Mouse (Mus musculus): ENCODE results near the gene Rnf185.
A peak's percentile ranks its signal among the peaks of the same experiment; 100 is the strongest.

Rnf185 gene

GRCm38 (mm10) chr11:3396562-3396961, 55.6 kb downstream of the Rnf185 start:
- DNase-seq (ENCODE audit: low spot score in 2 of 2), result peak; percentile 28 to 40

GRCm38 (mm10) chr11:3396091-3396490, 56.1 kb downstream of the Rnf185 start:
- DNase-seq (ENCODE audit: low spot score in 2 of 2), result no peak

DNA sequence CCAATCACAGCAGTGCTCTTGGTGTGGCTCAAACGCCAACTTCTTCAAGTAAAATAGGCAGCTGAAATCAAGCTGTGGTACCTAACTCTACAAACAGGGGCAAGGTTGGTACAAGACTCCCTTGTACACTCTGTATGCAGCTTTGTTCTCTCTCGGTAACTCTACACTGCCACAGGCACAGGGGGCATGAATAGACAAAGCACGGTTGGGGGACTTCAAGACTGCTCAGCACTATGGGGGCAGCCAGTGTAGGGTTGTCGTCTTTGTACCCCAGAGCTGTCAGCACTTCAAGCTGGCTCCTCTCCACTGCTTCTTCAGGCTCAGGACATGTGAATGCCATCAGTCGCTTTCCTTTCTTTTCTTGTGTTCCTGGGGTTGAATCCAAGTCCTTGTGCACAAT, 57.6 kb downstream of the Rnf185 start:
- no peak for DNase-seq (ENCODE audit: low spot score in 2 of 2)

DNA sequence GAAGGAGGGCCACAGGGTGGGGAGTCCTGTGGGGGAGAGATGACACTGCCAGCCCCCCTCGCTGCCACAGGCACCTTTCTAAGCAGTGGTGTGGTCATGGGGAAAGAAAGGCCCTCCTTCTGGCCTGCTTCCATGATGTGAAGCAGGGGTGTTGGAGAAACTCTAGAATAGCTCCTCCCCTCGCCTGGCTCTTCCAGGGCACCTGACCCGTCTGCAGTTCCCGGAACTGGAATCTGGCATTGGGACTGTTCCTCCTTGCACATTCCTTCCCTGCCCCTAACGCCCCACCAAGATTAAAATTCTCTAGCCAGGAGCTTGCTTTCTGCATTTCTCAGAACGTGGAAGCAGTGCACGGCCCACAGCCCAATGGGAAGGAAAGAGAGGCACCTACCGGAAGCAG, 59.6 kb downstream of the Rnf185 start:
- DNase-seq (ENCODE audit: low spot score in 2 of 2), result no peak

GRCm38 (mm10) chr11:3390789-3391188, 61.4 kb downstream of the Rnf185 start:
- DNase-seq (ENCODE audit: low spot score in 2 of 2), result no peak

DNA sequence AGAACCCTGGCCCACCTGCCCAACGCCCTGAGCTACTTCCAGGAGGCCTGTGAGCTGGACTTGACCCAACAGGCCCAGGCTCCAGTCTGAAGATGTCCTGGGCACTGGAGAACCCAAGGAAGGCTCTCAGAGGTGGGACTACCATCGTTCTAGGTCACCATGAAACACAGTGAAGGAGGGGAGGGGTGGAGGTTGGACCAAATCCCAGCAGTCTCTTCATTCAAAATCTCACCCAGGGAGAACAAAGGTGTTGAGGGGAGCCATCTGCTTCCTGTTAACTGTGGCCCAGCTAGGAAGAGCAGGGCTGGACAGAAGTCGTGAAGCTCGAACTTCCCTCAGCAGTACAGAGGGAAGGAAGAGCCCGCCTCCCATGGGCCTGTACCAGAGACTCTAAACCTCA, 62.2 kb downstream of the Rnf185 start:
- no peak for DNase-seq (ENCODE audit: low spot score in 2 of 2)

DNA sequence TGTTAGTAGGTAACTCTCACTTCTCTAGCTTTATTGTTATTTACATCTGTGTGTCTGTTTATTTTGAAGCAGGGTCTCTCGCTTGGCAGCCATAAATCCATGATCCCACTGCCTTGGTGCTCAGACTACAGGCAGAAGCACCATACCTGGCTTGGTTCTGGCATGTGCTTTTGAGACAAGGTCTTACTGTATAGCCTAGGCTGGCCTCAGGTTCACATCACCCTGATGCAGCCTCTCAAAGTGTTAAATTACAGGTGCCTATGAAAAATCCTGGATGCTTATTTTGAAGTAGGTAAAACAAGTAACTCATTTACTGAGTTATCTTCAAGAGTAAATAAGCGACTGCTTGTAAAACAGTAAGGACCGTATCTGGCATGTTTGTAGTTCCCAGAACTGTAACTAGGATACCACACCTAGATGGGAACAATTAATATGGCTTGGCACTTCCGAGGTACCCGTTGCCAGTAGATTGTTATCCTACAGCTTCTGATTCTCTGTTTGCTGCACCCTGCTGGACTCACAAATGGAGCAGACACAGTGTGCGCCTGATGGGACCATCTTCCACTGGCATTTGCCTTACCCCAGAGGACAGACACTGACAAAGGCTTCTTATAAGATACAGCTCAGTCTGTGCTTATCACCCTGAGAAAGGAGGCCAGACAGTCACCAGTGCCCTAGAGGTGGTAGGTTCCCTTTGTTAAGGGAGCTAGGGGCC, 64.5 kb downstream of the Rnf185 start:
- no peak for DNase-seq (ENCODE audit: low spot score in 2 of 2)

GRCm38 (mm10) chr11:3386941-3387368, 65.2 kb downstream of the Rnf185 start:
- DNase-seq (ENCODE audit: low spot score in 2 of 2), result peak; percentile 84 to 90

DNA sequence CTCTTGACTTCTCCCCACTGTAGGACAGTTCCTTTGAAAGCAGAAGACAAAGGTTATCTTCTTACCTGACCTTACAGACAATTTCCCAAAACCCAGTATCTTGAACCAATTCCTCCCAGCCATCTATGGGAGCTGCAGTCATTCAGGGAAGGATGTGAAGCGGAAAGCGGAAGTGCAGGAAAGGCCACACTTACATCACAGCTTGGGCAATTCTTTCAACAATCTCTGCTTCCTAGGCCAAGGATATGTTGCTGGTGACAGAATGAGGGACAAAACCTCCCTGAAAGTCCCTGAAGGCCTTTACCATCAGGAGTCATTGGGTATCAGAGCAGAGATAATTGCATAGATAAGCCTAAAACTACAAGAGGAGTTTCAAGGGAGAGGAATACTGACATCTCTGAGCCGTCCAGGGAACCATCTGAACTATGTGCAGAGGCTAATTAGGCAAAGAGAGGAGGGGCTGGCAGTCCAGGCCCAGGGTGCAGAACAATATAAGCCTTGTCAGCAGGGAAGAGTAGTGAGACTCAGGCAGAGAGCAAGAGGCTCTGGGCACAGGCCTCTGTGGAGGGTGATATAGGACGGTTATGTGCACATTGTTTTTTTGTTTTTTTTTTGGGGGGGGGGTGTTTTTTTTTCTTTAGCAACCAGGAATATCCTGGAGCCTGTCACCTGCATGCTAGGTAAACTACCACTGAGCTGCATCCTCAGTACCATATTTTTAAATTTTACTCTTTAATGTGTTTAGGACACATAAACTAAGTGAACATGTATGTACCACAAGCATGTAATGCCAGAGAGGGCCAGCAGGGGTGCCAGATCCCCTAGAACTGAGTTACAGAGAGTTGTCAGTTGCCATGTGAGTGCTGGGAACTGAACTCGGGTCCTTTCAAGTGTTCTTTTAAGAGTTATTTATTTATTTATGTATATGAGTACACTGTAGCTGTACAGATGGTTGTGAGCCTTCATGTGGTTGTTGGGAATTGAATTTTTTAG, 69.3 kb downstream of the Rnf185 start:
- DNase-seq (ENCODE audit: low spot score in 2 of 2), result no peak

DNA sequence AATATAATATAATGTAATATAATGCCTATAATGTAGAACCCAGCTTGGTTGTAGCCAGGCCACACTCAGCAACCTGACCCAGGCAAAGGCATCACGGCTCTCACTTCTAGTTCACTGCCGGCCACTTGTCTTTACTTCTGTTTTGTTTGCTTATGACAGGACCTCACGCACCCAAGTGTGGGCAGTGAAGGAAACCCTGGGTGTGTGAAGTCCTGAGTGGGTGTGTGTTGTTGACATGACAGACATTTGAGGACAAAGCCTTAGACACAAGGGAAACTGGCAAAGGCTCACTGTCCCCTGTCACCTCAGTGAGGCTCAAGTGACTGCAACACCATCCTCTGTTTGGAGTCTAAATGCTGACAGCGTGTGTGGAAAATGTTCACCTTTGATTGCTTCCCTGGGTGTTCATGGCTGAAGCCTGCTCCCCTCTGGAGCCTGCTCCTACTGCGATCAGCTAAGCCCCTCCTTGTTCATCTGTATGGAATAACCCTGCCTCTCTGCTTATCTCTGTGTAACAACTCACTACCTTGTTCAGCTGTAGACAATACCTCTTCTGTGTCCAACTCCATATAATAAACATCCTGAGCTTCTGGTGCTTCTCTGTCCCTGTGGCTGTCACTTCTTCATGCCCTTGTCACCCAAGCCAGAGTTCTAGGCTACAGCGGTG, 70.9 kb downstream of the Rnf185 start:
- no peak for DNase-seq (ENCODE audit: low spot score in 2 of 2)

DNA sequence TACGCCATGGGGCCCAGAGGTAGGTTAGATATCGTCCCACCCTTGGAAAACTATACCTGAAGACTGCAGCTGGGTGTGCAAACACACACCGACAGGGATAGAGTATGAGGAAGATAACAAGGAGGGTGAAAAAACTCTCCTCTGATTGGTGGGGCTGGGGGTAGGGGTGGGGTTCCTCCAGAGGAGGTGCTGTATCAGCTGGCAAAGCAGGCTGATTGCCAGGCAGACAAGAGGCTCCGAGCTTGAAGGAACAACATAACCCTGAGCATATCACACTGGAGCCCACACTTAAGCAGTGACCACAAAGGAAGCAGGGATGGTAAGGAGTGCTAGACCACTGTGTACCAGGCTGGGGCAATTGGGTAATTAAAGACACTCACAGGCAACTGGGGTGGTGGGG, 72.7 kb downstream of the Rnf185 start:
- DNase-seq (ENCODE audit: low spot score in 2 of 2), result no peak

GRCm38 (mm10) chr11:3374741-3375140, 77.4 kb downstream of the Rnf185 start:
- DNase-seq (ENCODE audit: low spot score in 2 of 2), result no peak

GRCm38 (mm10) chr11:3374293-3374645, 77.9 kb downstream of the Rnf185 start:
- no peak for DNase-seq (ENCODE audit: low spot score in 2 of 2)

DNA sequence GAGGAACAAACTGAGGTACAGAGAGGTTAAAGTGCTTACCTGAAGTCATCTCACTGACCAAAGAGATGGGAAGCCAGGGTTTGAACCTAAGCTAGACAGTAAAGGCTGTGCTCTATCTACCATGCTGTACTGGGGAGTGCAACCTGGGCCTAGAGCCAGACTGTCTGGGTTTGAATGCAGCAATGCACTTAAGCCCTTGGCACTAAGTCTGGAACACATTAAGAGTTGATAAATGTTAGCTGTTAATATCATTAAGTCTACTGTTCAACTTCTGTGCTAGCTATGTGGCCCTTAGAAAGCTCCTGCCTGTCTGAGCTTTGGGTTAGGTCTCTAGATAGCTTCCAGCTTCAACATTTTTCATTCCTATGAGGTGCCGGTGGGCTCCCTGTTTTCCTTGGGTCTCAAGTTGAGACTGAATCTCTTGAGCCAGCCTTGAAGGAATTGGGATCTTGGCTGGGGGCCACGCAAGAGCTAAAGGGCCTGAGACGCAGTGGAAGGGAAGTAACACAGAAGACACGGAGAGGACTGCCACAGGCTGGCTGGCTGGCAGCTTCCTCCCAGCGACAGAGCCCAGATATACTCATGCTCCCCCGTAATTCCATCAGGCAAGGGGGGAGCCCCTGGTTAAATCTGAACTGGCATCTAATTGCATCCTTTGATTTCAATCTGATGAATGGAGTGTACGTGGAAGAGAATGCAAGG, 78.4 kb downstream of the Rnf185 start:
- no peak for DNase-seq (ENCODE audit: low spot score in 2 of 2)

DNA sequence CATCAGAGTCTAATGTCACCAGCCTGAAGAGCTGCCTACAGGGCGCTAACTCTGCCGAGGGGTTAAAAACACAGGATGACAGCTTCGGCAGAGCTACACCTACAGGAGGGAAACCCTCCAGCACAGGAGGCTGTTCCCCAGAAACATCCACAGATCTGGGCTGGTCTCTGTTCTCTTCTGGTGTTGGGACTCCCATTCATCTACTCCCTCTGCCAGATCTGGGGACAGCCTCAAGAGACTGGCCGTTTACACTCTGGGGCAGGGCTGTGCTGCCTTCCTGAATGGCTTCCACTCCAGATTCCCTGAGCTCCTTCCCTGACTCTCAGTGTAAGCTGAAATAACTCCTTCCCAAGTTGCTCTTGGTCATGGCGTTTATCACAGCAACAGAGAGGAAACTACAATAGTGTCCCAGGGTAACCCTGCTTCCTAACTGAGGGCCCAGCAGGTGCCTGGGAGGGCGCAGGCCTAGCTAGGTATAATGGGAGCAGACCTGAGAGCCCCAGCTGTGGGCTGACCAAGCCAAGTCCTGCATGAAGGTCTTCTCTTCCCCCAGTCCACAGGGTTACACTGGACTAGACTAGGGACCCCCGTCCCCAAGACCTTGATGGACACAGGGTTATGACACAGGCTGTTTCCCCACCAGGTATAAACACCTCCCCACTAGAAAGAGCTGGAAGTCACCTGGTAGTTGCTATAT, 80.4 kb downstream of the Rnf185 start:
- peak in 1 of 2 experiments; percentile 36 for DNase-seq (ENCODE audit: low spot score in 2 of 2)

GRCm38 (mm10) chr11:3370928-3371598, 81.1 kb downstream of the Rnf185 start:
- peak; percentile 83 to 88 for DNase-seq (ENCODE audit: low spot score in 2 of 2)

GRCm38 (mm10) chr11:3370162-3370561, 82.0 kb downstream of the Rnf185 start:
- DNase-seq (ENCODE audit: low spot score in 2 of 2), result no peak

DNA sequence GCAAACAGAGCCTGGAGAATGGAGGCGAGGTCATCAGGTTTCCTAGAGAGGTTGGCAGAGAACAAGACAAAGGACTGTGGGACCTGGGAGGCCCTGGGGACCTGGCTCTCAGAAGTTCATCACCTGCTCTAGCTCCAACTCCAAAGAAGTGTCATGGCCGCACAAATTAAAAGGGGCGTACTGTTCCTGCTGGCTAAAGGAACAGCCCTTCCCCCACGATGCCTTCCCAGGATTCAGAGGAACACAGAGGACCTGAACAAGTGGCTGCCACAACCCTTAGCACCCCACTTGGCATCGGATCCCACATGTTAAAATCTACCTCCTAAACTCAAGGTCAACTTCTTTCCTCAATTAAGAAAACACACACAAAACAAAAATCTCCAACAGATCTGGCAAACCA, 82.7 kb downstream of the Rnf185 start:
- DNase-seq (ENCODE audit: low spot score in 2 of 2), result no peak

DNA sequence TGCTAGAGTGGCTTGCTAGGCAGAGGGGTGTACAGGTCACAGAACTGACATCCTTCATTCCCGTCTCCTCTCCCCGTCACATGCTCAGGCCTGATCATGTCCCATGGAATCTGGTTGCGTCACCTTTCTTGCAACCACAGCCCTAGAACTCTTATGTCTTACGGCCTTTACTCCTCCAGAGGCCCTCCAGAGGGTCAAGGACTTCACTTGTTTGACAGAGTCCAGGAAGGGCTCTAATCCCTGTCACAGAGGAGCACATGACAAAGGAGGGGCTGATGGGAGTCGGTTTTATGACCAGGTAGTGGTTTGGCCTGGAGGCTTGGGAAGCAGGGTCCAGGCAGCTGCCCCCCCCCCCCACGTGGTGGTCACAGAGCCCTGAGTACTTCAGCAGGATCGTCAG, 83.2 kb downstream of the Rnf185 start:
- DNase-seq (ENCODE audit: low spot score in 2 of 2), result no peak

DNA sequence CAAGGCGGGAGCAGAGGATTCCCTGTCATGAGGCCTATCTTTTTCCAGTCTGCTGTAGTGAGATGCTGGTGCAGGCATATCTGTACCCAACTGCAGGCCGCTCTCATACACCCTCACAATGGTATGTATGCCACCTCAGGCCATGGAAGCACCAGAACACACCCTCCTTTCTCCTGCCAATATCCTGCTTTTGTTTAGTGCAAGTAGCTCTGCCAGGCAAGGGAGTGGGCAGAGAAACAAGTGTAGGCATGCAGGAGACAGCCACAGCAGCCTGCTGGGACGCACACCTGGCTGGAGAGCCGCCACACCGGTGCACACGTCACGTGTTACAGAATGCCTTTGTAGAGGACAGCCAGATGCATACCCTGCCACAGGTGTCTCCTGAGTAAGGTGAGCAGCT, 85.8 kb downstream of the Rnf185 start:
- no peak for DNase-seq (ENCODE audit: low spot score in 2 of 2)

All from frontal cortex, postnatal 36 days (tissue).